Mouse (Mus musculus): Measurements from ENCODE around the gene Hoxc9. TPM values are rescaled to one million over a fixed set of nuclear protein-coding genes. Genes with fewer than 3 reads are reported as not detected.

The Hoxc9 gene
- polyA plus RNA-seq, 1 experiment from 2014 or later, result not detected

DNA sequence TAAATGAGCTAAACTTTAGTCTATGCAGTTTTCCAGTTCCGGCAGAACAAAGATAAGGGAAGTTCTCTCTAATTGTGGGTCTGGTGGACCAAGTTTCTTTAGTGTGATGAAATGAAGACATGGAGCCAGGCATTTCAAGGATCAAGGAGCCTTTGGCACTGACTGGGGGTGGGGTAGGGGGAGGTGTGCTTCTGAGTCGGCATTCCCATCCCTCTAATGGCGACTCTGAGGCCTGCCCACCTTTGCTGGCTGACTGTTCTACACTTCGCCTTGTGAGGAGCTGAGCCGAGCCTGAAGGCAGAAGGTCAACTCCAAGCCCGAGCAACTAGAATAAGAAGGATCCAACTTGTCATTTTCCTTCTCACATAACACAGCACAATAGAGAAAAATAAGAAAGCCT is 14.5 kb upstream of the Hoxc9 start:
- no peak overlapping the region for H3K4me2 ChIP-seq (ENCODE audit: low read length)
- H3K27ac ChIP-seq (replicated peaks in 1 of 2; ENCODE audit: control insufficient read depth in 1 of 2, insufficient read depth in 1 of 2, low read depth in 2 of 2, low read length in 2 of 2), result no peak overlapping the region
- peaks cover 100% of the 10 kb centered on the region for H3K27me3 ChIP-seq (ENCODE audit: control insufficient read depth, insufficient read depth, low read length)
- H3K4me1 ChIP-seq (ENCODE audit: control insufficient read depth in 2 of 2, insufficient read depth in 2 of 2, low read length in 2 of 2), result no peaks in the 10 kb centered on the region; a peak in 1 of 4 replicates
- no peaks in the 10 kb centered on the region for H3K9me3 ChIP-seq (ENCODE audit: control insufficient read depth, low read length)
- H3K9ac ChIP-seq (ENCODE audit: low read length), result no peak overlapping the region
- no peak overlapping the region for H3K4me3 ChIP-seq (ENCODE audit: control insufficient read depth in 1 of 2, insufficient read depth in 1 of 2, low read depth in 1 of 2, low read length in 2 of 2)
- no peak for ATAC-seq (ENCODE audit: insufficient number of reproducible peaks, insufficient read depth, low FRiP score, low read depth)
- 4% methylated on average over 6 of the region's 6 CpGs for WGBS
- H3K36me3 ChIP-seq (ENCODE audit: control insufficient read depth, insufficient read depth, low read length), result no peaks in the 10 kb centered on the region

- Histone ChIP-seq H3K27me3 (ENCODE audit: control insufficient read depth, insufficient read depth, low read length) (peaks cover 100% of the 10 kb centered on the region), H3K4me1 (ENCODE audit: control insufficient read depth in 2 of 2, insufficient read depth in 2 of 2, low read length in 2 of 2) (no peaks in the 10 kb centered on the region; a peak in 1 of 4 replicates), H3K4me3 (ENCODE audit: control insufficient read depth in 1 of 2, insufficient read depth in 1 of 2, low read depth in 1 of 2, low read length in 2 of 2) (no peak overlapping the region), H3K36me3 (ENCODE audit: control insufficient read depth, insufficient read depth, low read length) (no peaks in the 10 kb centered on the region), H3K4me2 (ENCODE audit: low read length) (no peak overlapping the region), H3K9me3 (ENCODE audit: control insufficient read depth, low read length) (no peaks in the 10 kb centered on the region), H3K27ac (replicated peaks in 1 of 2; ENCODE audit: control insufficient read depth in 1 of 2, insufficient read depth in 1 of 2, low read depth in 2 of 2, low read length in 2 of 2) (no peak overlapping the region), H3K9ac (ENCODE audit: low read length) (no peak overlapping the region)
- WGBS, result 2% methylated on average over 13 of the region's 13 CpGs
- ATAC-seq (ENCODE audit: insufficient number of reproducible peaks, insufficient read depth, low FRiP score, low read depth), result no peak
These were observed 13.7 kb upstream of the Hoxc9 start for GRCm38 (mm10) chr15:102962492-102962891.

- Histone ChIP-seq H3K9me3 (ENCODE audit: control insufficient read depth, low read length) (no peaks in the 10 kb centered on the region), H3K4me1 (ENCODE audit: control insufficient read depth in 2 of 2, insufficient read depth in 2 of 2, low read length in 2 of 2) (no peaks in the 10 kb centered on the region; a peak in 1 of 4 replicates), H3K4me3 (ENCODE audit: control insufficient read depth in 1 of 2, insufficient read depth in 1 of 2, low read depth in 1 of 2, low read length in 2 of 2) (no peak overlapping the region), H3K27ac (replicated peaks in 1 of 2; ENCODE audit: control insufficient read depth in 1 of 2, insufficient read depth in 1 of 2, low read depth in 2 of 2, low read length in 2 of 2) (no peak overlapping the region), H3K4me2 (ENCODE audit: low read length) (no peak overlapping the region), H3K9ac (ENCODE audit: low read length) (no peak overlapping the region), H3K27me3 (ENCODE audit: control insufficient read depth, insufficient read depth, low read length) (peaks cover 99% of the 10 kb centered on the region), H3K36me3 (ENCODE audit: control insufficient read depth, insufficient read depth, low read length) (no peaks in the 10 kb centered on the region)
- WGBS, result 2% methylated on average over 8 of the region's 8 CpGs
- no peak for ATAC-seq (ENCODE audit: insufficient number of reproducible peaks, insufficient read depth, low FRiP score, low read depth)
These were observed 13.0 kb upstream of the Hoxc9 start for GRCm38 (mm10) chr15:102963259-102963658.

- WGBS, result 1% methylated on average over 28 of the region's 28 CpGs
These were observed 12.3 kb upstream of the Hoxc9 start for GRCm38 (mm10) chr15:102963671-102964640.

GRCm38 (mm10) chr15:102965003-102965891 is 11.0 kb upstream of the Hoxc9 start:
- H3K4me1 ChIP-seq (ENCODE audit: control insufficient read depth in 2 of 2, insufficient read depth in 2 of 2, low read length in 2 of 2), result no peaks in the 10 kb centered on the region; a peak in 1 of 4 replicates
- ATAC-seq (ENCODE audit: insufficient number of reproducible peaks, insufficient read depth, low FRiP score, low read depth), result no peak
- no peak overlapping the region for H3K4me2 ChIP-seq (ENCODE audit: low read length)
- 2% methylated on average over 26 of the region's 26 CpGs for WGBS
- H3K27me3 ChIP-seq (ENCODE audit: control insufficient read depth, insufficient read depth, low read length), result peaks cover 99% of the 10 kb centered on the region
- H3K9me3 ChIP-seq (ENCODE audit: control insufficient read depth, low read length), result no peaks in the 10 kb centered on the region
- no peak overlapping the region for H3K9ac ChIP-seq (ENCODE audit: low read length)
- no peaks in the 10 kb centered on the region for H3K36me3 ChIP-seq (ENCODE audit: control insufficient read depth, insufficient read depth, low read length)
- no peak overlapping the region for H3K27ac ChIP-seq (replicated peaks in 1 of 2; ENCODE audit: control insufficient read depth in 1 of 2, insufficient read depth in 1 of 2, low read depth in 2 of 2, low read length in 2 of 2)
- no peak overlapping the region for H3K4me3 ChIP-seq (ENCODE audit: control insufficient read depth in 1 of 2, insufficient read depth in 1 of 2, low read depth in 1 of 2, low read length in 2 of 2)

More at GRCm38 (mm10) chr15:102963671-102964640, 12.3 kb upstream of the Hoxc9 start:
- Histone ChIP-seq H3K36me3 (ENCODE audit: control insufficient read depth, insufficient read depth, low read length) (no peaks in the 10 kb centered on the region), H3K9ac (ENCODE audit: low read length) (no peak overlapping the region), H3K4me2 (ENCODE audit: low read length) (no peak overlapping the region), H3K4me1 (ENCODE audit: control insufficient read depth in 2 of 2, insufficient read depth in 2 of 2, low read length in 2 of 2) (no peaks in the 10 kb centered on the region; a peak in 1 of 4 replicates), H3K27ac (replicated peaks in 1 of 2; ENCODE audit: control insufficient read depth in 1 of 2, insufficient read depth in 1 of 2, low read depth in 2 of 2, low read length in 2 of 2) (no peak overlapping the region), H3K9me3 (ENCODE audit: control insufficient read depth, low read length) (no peaks in the 10 kb centered on the region), H3K4me3 (ENCODE audit: control insufficient read depth in 1 of 2, insufficient read depth in 1 of 2, low read depth in 1 of 2, low read length in 2 of 2) (no peak overlapping the region), H3K27me3 (ENCODE audit: control insufficient read depth, insufficient read depth, low read length) (peaks cover 99% of the 10 kb centered on the region)
- ATAC-seq (ENCODE audit: insufficient number of reproducible peaks, insufficient read depth, low FRiP score, low read depth), result no peak

GRCm38 (mm10) chr15:102965892-102966775 is 10.1 kb upstream of the Hoxc9 start:
- H3K4me3 ChIP-seq (ENCODE audit: control insufficient read depth in 1 of 2, insufficient read depth in 1 of 2, low read depth in 1 of 2, low read length in 2 of 2), result peak overlapping the region in 1 of 2 experiments; percentile 16; a peak in 1 of 4 replicates
- H3K9me3 ChIP-seq (ENCODE audit: control insufficient read depth, low read length), result no peaks in the 10 kb centered on the region
- H3K36me3 ChIP-seq (ENCODE audit: control insufficient read depth, insufficient read depth, low read length), result no peaks in the 10 kb centered on the region
- H3K9ac ChIP-seq (ENCODE audit: low read length), result no peak overlapping the region
- no peaks in the 10 kb centered on the region; a peak in 1 of 4 replicates for H3K4me1 ChIP-seq (ENCODE audit: control insufficient read depth in 2 of 2, insufficient read depth in 2 of 2, low read length in 2 of 2)
- peak overlapping the region; percentile 44 for H3K4me2 ChIP-seq (ENCODE audit: low read length)
- WGBS, result 2% methylated on average over 28 of the region's 30 CpGs
- peaks cover 99% of the 10 kb centered on the region for H3K27me3 ChIP-seq (ENCODE audit: control insufficient read depth, insufficient read depth, low read length)
- ATAC-seq (ENCODE audit: insufficient number of reproducible peaks, insufficient read depth, low FRiP score, low read depth), result no peak
- no peak overlapping the region for H3K27ac ChIP-seq (replicated peaks in 1 of 2; ENCODE audit: control insufficient read depth in 1 of 2, insufficient read depth in 1 of 2, low read depth in 2 of 2, low read length in 2 of 2)

Measured in heart, embryonic 14.5 days (tissue).